Mouse (Mus musculus) embryonic facial prominence, embryonic 13.5 days (tissue): Measurements from ENCODE around the gene Natd1. TPM values are rescaled to one million over a fixed set of nuclear protein-coding genes. Genes with fewer than 3 reads are reported as not detected.

Source experiments
- ATAC-seq: fragments of 200-750 bp; cut with Nextera tagmentation; 2 replicates; pipeline ENCODE4 v1.8.0; 2017; ENCODE audit warnings: low read depth; ENCODE audit not compliant: insufficient number of reproducible peaks, insufficient read depth, low FRiP score, low TSS enrichment
- H3K27ac ChIP-seq: fragments of 300-500 bp; sonication (generic); 2 replicates; pipeline ENCODE4 v1.5.1; 2015; ENCODE audit warnings: moderate library complexity, mild to moderate bottlenecking, inconsistent platforms
- H3K27me3 ChIP-seq: fragments of 300-500 bp; sonication (generic); 2 replicates; pipeline ENCODE4 v1.6.1; 2015; ENCODE audit warnings: mild to moderate bottlenecking, inconsistent platforms
- H3K36me3 ChIP-seq: fragments of 300-500 bp; sonication (generic); 2 replicates; pipeline ENCODE4 v1.6.1; 2015; ENCODE audit warnings: mild to moderate bottlenecking, inconsistent platforms
- H3K4me1 ChIP-seq: fragments of 300-500 bp; sonication (generic); 2 replicates; pipeline ENCODE4 v1.6.1; 2015; ENCODE audit warnings: inconsistent platforms
- H3K4me2 ChIP-seq: fragments of 300-500 bp; sonication (generic); 2 replicates; pipeline ENCODE4 v1.6.1; 2015; ENCODE audit warnings: moderate library complexity, mild to moderate bottlenecking, inconsistent platforms
- H3K4me3 ChIP-seq: fragments of 300-500 bp; sonication (generic); 2 replicates; pipeline ENCODE4 v1.5.1; 2015; ENCODE audit warnings: mild to moderate bottlenecking, inconsistent platforms
- H3K9ac ChIP-seq: fragments of 300-500 bp; sonication (generic); 2 replicates; pipeline ENCODE4 v1.6.1; 2015; ENCODE audit warnings: mild to moderate bottlenecking, inconsistent platforms
- H3K9me3 ChIP-seq: fragments of 300-500 bp; sonication (generic); 2 replicates; pipeline ENCODE4 v1.6.1; 2016; ENCODE audit warnings: inconsistent platforms
- WGBS: fragments of 180-500 bp; shearing (Covaris S2); methylation state at CpG from one replicate; pipeline ENCODE4 v1.1.7; 2015; ENCODE audit warnings: mixed read lengths; 5-methylcytosine and 5-hydroxymethylcytosine counted together
- polyA plus RNA-seq: library from polyadenylated mRNA; unstranded; fragments of >200 nt; fragmentation: Nextera tagmentation; extraction: Ambion mirVana; gene quantifications from 2 replicates; pipeline ENCODE4 v1.2.1, GENCODE M21; 2015

Natd1 gene
- polyA plus RNA-seq, 1 experiment from 2014 or later, result 20.0 TPM

- H3K27ac ChIP-seq, result peak within 1 kb of the TSS; percentile 65
- H3K9me3 ChIP-seq, result no peaks in the 10 kb centered on the region
- peak; percentile 91 for ATAC-seq
- H3K36me3 ChIP-seq, result 0 out of 2 replicates have a peak, but pooled peaks cover 2% of the 10 kb centered on the region
- H3K4me1 ChIP-seq, result peaks cover 63% of the 10 kb centered on the region
- peak within 1 kb of the TSS; percentile 94 for H3K4me3 ChIP-seq
- under 1% methylated on average over 59 of the region's 59 CpGs for WGBS
- no peaks in the 10 kb centered on the region for H3K27me3 ChIP-seq
- H3K9ac ChIP-seq, result peak within 1 kb of the TSS; percentile 90
- peak within 1 kb of the TSS; percentile 91 for H3K4me2 ChIP-seq
Observed at GRCm38 (mm10) chr11:60931869-60932481, 17.4 kb upstream of the Natd1 start, which contains the start of gene Map2k3. Gene Map2k3 (plus strand): TSS chr11:60932033.

GRCm38 (mm10) chr11:60931282-60931868 lies 16.8 kb upstream of the Natd1 start:
- Histone ChIP-seq H3K27ac (peak overlapping the region; percentile 65; the same call in 1 of the 2 replicates), H3K36me3 (0 out of 2 replicates have a peak, but pooled peaks cover 2% of the 10 kb centered on the region), H3K9ac (peak overlapping the region; percentile 90), H3K4me1 (peaks cover 58% of the 10 kb centered on the region), H3K4me2 (peak overlapping the region; percentile 91), H3K27me3 (no peaks in the 10 kb centered on the region), H3K4me3 (peak overlapping the region; percentile 94), H3K9me3 (no peaks in the 10 kb centered on the region)
- ATAC-seq, result no peak
- WGBS, result 2% methylated on average over 30 of the region's 30 CpGs

DNA sequence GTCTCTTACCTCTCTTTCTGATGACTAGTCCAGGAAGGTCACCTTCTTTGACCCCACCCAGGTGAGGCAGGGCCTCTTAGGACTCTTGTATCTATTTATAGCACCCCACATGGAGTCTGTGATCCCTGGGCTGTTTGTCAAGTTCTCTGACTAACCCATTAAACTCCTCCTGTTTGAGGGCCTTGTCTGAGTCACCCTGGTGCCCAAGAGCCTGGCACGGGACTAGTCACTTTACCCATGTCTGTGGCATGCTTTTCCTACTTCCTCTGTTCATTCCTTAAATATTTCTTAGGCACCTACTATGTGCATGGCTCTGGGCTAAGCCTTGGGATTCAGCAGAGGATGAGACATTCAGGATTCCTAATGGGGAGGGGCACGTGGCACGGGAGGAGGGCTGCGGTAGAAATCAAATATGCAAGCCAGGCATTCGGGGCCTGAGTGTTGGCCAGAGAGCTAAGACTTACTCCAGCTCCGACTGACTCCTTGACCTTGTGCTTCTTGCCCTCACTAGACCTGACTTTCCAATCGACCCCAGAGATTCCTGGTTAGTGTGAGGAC lies 16.3 kb upstream of the Natd1 start:
- H3K4me1 ChIP-seq, result peaks cover 54% of the 10 kb centered on the region
- no peaks in the 10 kb centered on the region for H3K27me3 ChIP-seq
- ATAC-seq, result no peak
- peak overlapping the region; percentile 94 for H3K4me3 ChIP-seq
- H3K9me3 ChIP-seq, result no peaks in the 10 kb centered on the region
- peak overlapping the region; percentile 90 for H3K9ac ChIP-seq
- H3K36me3 ChIP-seq, result 0 out of 2 replicates have a peak, but pooled peaks cover 2% of the 10 kb centered on the region
- 23% methylated on average over 7 of the region's 7 CpGs for WGBS
- H3K4me2 ChIP-seq, result peak overlapping the region; percentile 91
- no peak overlapping the region for H3K27ac ChIP-seq

DNA sequence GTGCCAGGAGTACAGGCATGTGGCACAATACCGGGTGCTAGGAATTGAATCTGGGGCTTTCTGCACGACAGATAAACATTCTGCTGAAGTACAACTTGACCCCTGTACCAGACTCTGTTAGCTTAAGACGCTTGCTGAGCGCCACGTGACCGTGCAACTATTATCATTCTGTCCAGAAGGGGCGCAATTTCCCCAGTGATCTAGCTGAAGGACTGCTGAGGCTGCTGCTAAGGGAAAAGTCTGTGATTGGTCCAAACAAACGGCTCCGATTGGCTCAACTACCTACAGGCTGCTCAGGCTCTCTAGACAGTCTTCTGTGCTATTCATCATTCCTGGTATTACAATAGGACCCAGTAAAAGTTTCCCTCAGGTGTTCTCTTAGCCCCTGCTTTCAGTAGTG lies 12.7 kb upstream of the Natd1 start:
- H3K4me3 ChIP-seq, result no peak overlapping the region
- H3K4me1 ChIP-seq, result peaks cover 21% of the 10 kb centered on the region
- peak overlapping the region; percentile 51 for H3K4me2 ChIP-seq
- peak; percentile 79 for ATAC-seq
- H3K9me3 ChIP-seq, result no peaks in the 10 kb centered on the region
- no peaks in the 10 kb centered on the region for H3K36me3 ChIP-seq
- under 1% methylated on average over 9 of the region's 9 CpGs for WGBS
- H3K27me3 ChIP-seq, result no peaks in the 10 kb centered on the region
- H3K9ac ChIP-seq, result peak overlapping the region; percentile 36; the same call in 1 of the 2 replicates
- no peak overlapping the region for H3K27ac ChIP-seq

DNA sequence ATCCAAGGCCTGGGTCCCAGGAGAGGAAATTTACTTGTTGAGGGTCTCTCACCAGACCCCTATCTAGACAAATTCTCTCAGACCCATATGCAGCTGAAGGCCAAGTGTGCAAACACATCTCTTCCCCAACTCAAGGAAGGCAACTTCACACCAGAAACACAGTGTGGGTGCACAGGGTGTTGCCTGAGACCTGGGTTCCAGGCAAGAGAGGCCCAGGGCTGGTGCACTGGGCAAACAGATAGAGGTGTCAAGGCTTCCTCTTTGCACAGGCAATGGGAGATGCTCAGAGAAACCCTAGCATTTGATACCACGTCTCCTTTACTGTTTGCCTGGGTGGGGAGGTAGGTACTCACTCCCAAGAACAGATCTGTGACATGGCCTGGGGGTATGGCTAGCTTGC lies 10.4 kb upstream of the Natd1 start:
- H3K27ac ChIP-seq, result no peak overlapping the region
- no peaks in the 10 kb centered on the region for H3K27me3 ChIP-seq
- H3K36me3 ChIP-seq, result peaks cover 10% of the 10 kb centered on the region; the same call in 1 of the 2 replicates
- no peak for ATAC-seq
- H3K4me2 ChIP-seq, result no peak overlapping the region
- peaks cover 10% of the 10 kb centered on the region for H3K4me1 ChIP-seq
- H3K9ac ChIP-seq, result no peak overlapping the region
- H3K9me3 ChIP-seq, result no peaks in the 10 kb centered on the region
- WGBS, result 57% methylated on average over 1 of the region's 1 CpGs
- H3K4me3 ChIP-seq, result no peak overlapping the region

DNA sequence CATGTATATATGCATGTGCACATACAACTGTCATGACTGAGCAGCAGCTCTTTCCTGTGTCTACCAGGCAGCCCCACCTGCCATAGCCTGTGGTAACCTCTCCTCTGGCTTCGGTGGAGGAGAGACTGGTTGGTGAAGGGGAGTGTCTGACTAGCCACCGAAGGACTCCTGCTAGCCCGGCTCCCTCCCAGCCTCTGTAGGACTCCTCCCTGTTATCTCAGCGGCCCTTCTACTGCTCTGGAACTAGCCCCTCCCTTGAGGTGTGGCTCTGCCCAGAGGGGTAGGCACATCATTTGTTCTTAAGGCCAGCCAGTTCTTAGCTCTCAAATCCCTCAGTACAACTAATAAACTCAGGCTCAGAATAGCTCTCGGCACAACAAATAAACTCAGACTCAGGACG lies 9.9 kb upstream of the Natd1 start:
- Histone ChIP-seq H3K4me3 (no peak overlapping the region), H3K9ac (no peak overlapping the region), H3K36me3 (peaks cover 10% of the 10 kb centered on the region; the same call in 1 of the 2 replicates), H3K27ac (no peak overlapping the region), H3K4me2 (no peak overlapping the region), H3K27me3 (no peaks in the 10 kb centered on the region), H3K4me1 (peaks cover 10% of the 10 kb centered on the region), H3K9me3 (no peaks in the 10 kb centered on the region)
- WGBS, result 40% methylated on average over 6 of the region's 6 CpGs
- ATAC-seq, result no peak

DNA sequence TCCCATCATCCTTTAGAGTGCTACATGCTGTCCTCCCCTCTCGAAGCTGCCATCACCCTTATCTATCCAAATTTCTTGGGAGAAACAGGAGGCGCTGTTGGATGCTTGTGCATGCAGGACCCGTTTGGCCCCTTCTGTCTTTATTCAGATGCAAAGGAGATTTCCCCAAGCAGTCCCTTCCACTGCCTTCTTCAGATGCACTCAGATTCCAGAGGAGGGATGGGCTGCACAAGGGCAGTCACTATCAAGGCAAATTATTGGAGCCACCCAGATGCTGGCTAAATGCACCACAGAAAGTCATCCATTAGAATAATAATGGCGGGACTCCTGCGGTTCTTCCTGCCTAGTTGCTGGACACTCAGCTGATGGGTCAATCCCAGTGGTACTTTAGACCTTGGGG lies 8.4 kb upstream of the Natd1 start:
- Histone ChIP-seq H3K9ac (no peak overlapping the region), H3K27me3 (no peaks in the 10 kb centered on the region), H3K36me3 (peaks cover 10% of the 10 kb centered on the region; the same call in 1 of the 2 replicates), H3K4me1 (peaks cover 10% of the 10 kb centered on the region), H3K4me3 (no peak overlapping the region), H3K4me2 (no peak overlapping the region), H3K9me3 (no peaks in the 10 kb centered on the region), H3K27ac (no peak overlapping the region)
- no peak for ATAC-seq
- WGBS, result 75% methylated on average over 5 of the region's 5 CpGs

DNA sequence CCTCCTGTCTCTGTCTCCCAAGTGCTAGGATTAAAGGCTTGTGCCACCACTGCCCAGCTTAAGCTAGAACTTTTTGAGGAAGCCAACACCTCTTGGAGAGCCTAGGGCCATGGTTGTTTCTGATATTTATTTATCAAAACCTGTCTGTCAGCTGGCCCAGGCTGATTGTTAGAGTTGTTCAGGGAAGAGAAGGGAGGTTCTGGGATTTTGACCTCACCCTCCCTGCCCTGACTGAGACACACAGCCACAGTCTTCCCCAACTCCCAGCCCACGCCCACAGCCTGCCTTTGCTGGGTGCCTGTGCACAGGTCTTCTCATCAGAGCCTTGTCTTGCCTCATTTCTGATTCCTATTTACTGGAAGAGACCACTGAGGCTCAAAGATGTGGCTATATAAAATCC lies 7.6 kb upstream of the Natd1 start:
- Histone ChIP-seq H3K27ac (no peak overlapping the region), H3K4me3 (no peak overlapping the region), H3K36me3 (peaks cover 10% of the 10 kb centered on the region; the same call in 1 of the 2 replicates), H3K27me3 (no peaks in the 10 kb centered on the region), H3K4me2 (no peak overlapping the region), H3K4me1 (peaks cover 4% of the 10 kb centered on the region), H3K9ac (no peak overlapping the region), H3K9me3 (no peaks in the 10 kb centered on the region)
- ATAC-seq, result no peak
- WGBS, result 81% methylated on average over 1 of the region's 1 CpGs

- Histone ChIP-seq H3K9ac (no peak overlapping the region), H3K27me3 (no peaks in the 10 kb centered on the region), H3K4me3 (no peak overlapping the region), H3K36me3 (peaks cover 10% of the 10 kb centered on the region; the same call in 1 of the 2 replicates), H3K9me3 (no peaks in the 10 kb centered on the region), H3K27ac (no peak overlapping the region), H3K4me1 (no peaks in the 10 kb centered on the region), H3K4me2 (no peak overlapping the region)
- ATAC-seq, result no peak
- WGBS, result 84% methylated on average over 2 of the region's 2 CpGs
Observed at GRCm38 (mm10) chr11:60920021-60920420, 5.5 kb upstream of the Natd1 start.

- H3K36me3 ChIP-seq, result peaks cover 1% of the 10 kb centered on the region; the same call in 1 of the 2 replicates
- H3K4me3 ChIP-seq, result no peak overlapping the region
- no peaks in the 10 kb centered on the region for H3K27me3 ChIP-seq
- no peak for ATAC-seq
- H3K9me3 ChIP-seq, result no peaks in the 10 kb centered on the region
- 60% methylated on average over 4 of the region's 4 CpGs for WGBS
- H3K4me2 ChIP-seq, result no peak overlapping the region
- no peak overlapping the region for H3K9ac ChIP-seq
- H3K4me1 ChIP-seq, result peaks cover 26% of the 10 kb centered on the region
- H3K27ac ChIP-seq, result no peak overlapping the region
Observed at GRCm38 (mm10) chr11:60915201-60915600, 651 bp upstream of the Natd1 start.

DNA sequence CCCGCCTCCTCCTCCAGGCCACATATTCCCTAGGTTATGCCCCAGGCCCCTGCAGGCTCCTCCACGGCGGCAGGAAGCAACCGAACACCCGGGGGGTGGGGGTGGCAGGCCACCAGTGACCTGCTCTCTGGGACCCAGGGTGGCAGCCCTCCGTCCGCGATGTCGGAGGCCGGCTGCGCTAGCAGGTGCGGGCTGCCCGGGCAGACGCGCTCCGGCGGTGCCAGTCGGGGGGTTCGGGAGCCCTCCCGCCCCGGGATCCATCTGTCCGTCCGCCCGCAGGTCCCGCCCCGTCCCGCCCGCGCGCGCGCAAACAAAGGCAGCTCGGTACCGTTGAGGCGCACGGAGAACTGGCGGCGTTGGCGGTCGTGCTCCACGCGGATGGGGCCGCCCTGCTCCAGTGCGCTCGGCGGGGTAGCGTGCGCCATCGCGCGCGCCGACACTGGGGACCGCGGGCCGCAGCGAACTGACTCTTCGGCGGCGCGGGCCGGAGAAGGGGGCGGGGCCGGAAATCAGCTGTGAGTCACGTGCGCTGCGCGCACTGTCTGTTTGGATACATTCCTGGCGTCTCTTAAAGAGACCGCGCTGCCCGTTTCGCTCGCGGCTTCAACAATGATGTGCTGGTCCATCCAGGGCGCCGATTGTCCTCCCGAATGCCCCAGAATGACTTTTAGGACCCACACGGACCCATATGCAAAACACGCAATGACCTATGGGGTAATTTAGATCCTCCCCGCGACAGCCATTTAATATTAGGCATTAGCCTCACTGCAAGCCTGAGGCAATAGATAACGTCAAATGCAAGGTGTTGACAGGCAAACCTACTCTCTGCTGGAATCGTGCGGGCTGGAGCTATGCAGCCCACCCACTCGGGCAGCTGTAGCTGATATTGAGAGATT lies 1.0 kb downstream of the Natd1 start:
- under 1% methylated on average over 86 of the region's 86 CpGs for WGBS
- Histone ChIP-seq H3K27me3 (no peaks in the 10 kb centered on the region), H3K9me3 (no peaks in the 10 kb centered on the region), H3K4me3 (peak overlapping the region; percentile 92), H3K9ac (peak overlapping the region; percentile 89), H3K4me2 (peak overlapping the region; percentile 89), H3K4me1 (peaks cover 26% of the 10 kb centered on the region), H3K36me3 (0 out of 2 replicates have a peak, but pooled peaks cover 2% of the 10 kb centered on the region), H3K27ac (peak overlapping the region; percentile 69)
- peak; percentile 80 for ATAC-seq
